Mouse (Mus musculus): ENCODE results near the gene Rhou.

Gene Rhou

GRCm38 (mm10) chr8:123696167-123696566, 42.4 kb downstream of the Rhou start:
- no peak for DNase-seq (ENCODE audit: low spot score)

GRCm38 (mm10) chr8:123697329-123697728, 43.6 kb downstream of the Rhou start:
- DNase-seq (ENCODE audit: low spot score): no peak

GRCm38 (mm10) chr8:123700399-123701070, 46.8 kb downstream of the Rhou start:
- no peak for DNase-seq (ENCODE audit: low spot score)

GRCm38 (mm10) chr8:123701952-123702587, 48.3 kb downstream of the Rhou start:
- DNase-seq (ENCODE audit: low spot score): no peak

- no peak for DNase-seq (ENCODE audit: low spot score)
These were observed 51.6 kb downstream of the Rhou start for GRCm38 (mm10) chr8:123705376-123705775.

- DNase-seq (ENCODE audit: low spot score): no peak
These were observed 53.4 kb downstream of the Rhou start for GRCm38 (mm10) chr8:123707137-123707536.

- no peak for DNase-seq (ENCODE audit: low spot score)
These were observed 55.0 kb downstream of the Rhou start for GRCm38 (mm10) chr8:123708729-123709128.

GRCm38 (mm10) chr8:123710335-123710734, 56.6 kb downstream of the Rhou start:
- DNase-seq (ENCODE audit: low spot score): no peak
